Mouse (Mus musculus) limb, embryonic 12.5 days (tissue): ENCODE data around the gene Foxred1. TPM values are rescaled to one million over a fixed set of nuclear protein-coding genes. Genes with fewer than 3 reads are reported as not detected.
A peak's percentile ranks its signal among the peaks of the same experiment; 100 is the strongest.

Experiments
- ATAC-seq: fragments of 200-750 bp; cut with Nextera tagmentation; 2 replicates; pipeline ENCODE4 v1.8.0; 2017; ENCODE audit warnings: low read depth, moderate TSS enrichment; ENCODE audit not compliant: insufficient number of reproducible peaks, insufficient read depth, low FRiP score, low TSS enrichment
- H3K27ac ChIP-seq: fragments of 300-500 bp; sonication (generic); 2 replicates; pipeline ENCODE4 v1.5.1; 2016; ENCODE audit warnings: mild to moderate bottlenecking, moderate library complexity
- H3K27me3 ChIP-seq: fragments of 300-500 bp; sonication (generic); 2 replicates; pipeline ENCODE4 v1.6.1; 2016; ENCODE audit warnings: mild to moderate bottlenecking, moderate library complexity
- H3K36me3 ChIP-seq: fragments of 300-500 bp; sonication (generic); 2 replicates; pipeline ENCODE4 v1.6.1; 2016; ENCODE audit warnings: mild to moderate bottlenecking, moderate library complexity
- H3K4me1 ChIP-seq: fragments of 300-500 bp; sonication (generic); replicated peaks from 2 replicates; pipeline ENCODE4 v1.6.1; 2016
- H3K4me2 ChIP-seq: fragments of 300-500 bp; sonication (generic); 2 replicates; pipeline ENCODE4 v1.6.1; 2016; ENCODE audit warnings: mild to moderate bottlenecking, moderate library complexity
- H3K4me3 ChIP-seq: fragments of 300-500 bp; sonication (generic); replicated peaks from 2 replicates; pipeline ENCODE4 v1.5.1; 2016; ENCODE audit warnings: mild to moderate bottlenecking
- H3K9ac ChIP-seq: fragments of 300-500 bp; sonication (generic); replicated peaks from 2 replicates; pipeline ENCODE4 v1.6.1; 2016; ENCODE audit warnings: mild to moderate bottlenecking, moderate library complexity
- H3K9me3 ChIP-seq: fragments of 300-500 bp; sonication (generic); 2 replicates; pipeline ENCODE4 v1.6.1; 2016; ENCODE audit warnings: mild to moderate bottlenecking, moderate library complexity
- WGBS: fragments of 180-500 bp; shearing (Covaris S2); methylation state at CpG from one replicate; pipeline ENCODE4 v1.1.7; 2016; 5-methylcytosine and 5-hydroxymethylcytosine counted together
- polyA plus RNA-seq: library from polyadenylated mRNA; unstranded; fragments of >200 nt; fragmentation: Nextera tagmentation; extraction: Ambion mirVana; gene quantifications from 2 replicates; pipeline ENCODE4 v1.2.1, GENCODE M21; 2016

The Foxred1 gene
- polyA plus RNA-seq, 1 experiment from 2014 or later, result 48.2 TPM

GRCm38 (mm10) chr9:35211573-35212511 is 987 bp upstream of the Foxred1 start:
- Histone ChIP-seq H3K4me2 (peak overlapping the region; percentile 91), H3K27ac (peak overlapping the region; percentile 62), H3K36me3 (peaks cover 70% of the 10 kb centered on the region), H3K9ac (peak overlapping the region; percentile 85), H3K4me3 (peak overlapping the region; percentile 86), H3K4me1 (peaks cover 16% of the 10 kb centered on the region), H3K9me3 (no peaks in the 10 kb centered on the region), H3K27me3 (no peaks in the 10 kb centered on the region)
- 36% methylated on average over 26 of the region's 26 CpGs for WGBS
- no peak for ATAC-seq

- Histone ChIP-seq H3K4me3 (no peak overlapping the region), H3K4me2 (no peak overlapping the region), H3K27ac (no peak overlapping the region), H3K36me3 (peaks cover 50% of the 10 kb centered on the region), H3K4me1 (peaks cover 10% of the 10 kb centered on the region; the same call in 1 of the 2 replicates), H3K27me3 (no peaks in the 10 kb centered on the region), H3K9ac (no peak overlapping the region), H3K9me3 (no peaks in the 10 kb centered on the region)
- ATAC-seq, result no peak
- WGBS, result 98% methylated on average over 2 of the region's 2 CpGs
Measured at GRCm38 (mm10) chr9:35204421-35204820, 6.4 kb downstream of the Foxred1 start.

DNA sequence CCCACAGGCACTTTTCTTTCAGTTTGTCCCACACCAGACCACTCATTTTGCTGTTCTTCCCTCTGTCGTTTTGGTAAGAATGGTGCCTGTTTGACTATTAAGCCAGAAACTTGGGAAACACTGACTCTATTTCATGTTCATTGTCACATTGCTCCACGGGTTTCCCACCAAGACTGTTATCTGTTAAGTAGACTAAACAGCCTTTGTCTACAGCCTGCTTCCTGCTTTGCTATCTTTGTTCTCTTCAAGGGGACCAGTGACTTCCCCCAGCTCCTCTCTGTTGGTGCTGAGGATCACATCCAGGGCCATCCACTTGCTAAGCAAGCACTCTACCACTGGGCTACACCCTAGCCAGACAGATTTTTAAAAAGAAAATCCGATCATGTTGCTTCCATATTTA is 7.3 kb downstream of the Foxred1 start:
- H3K4me3 ChIP-seq, result no peak overlapping the region
- WGBS, result 50% methylated on average over 3 of the region's 3 CpGs
- no peaks in the 10 kb centered on the region for H3K27me3 ChIP-seq
- H3K36me3 ChIP-seq, result peaks cover 42% of the 10 kb centered on the region
- H3K27ac ChIP-seq, result no peak overlapping the region
- H3K9me3 ChIP-seq, result no peaks in the 10 kb centered on the region
- H3K4me1 ChIP-seq, result peaks cover 17% of the 10 kb centered on the region; the same call in 1 of the 2 replicates
- no peak overlapping the region for H3K9ac ChIP-seq
- no peak overlapping the region for H3K4me2 ChIP-seq
- no peak for ATAC-seq

DNA sequence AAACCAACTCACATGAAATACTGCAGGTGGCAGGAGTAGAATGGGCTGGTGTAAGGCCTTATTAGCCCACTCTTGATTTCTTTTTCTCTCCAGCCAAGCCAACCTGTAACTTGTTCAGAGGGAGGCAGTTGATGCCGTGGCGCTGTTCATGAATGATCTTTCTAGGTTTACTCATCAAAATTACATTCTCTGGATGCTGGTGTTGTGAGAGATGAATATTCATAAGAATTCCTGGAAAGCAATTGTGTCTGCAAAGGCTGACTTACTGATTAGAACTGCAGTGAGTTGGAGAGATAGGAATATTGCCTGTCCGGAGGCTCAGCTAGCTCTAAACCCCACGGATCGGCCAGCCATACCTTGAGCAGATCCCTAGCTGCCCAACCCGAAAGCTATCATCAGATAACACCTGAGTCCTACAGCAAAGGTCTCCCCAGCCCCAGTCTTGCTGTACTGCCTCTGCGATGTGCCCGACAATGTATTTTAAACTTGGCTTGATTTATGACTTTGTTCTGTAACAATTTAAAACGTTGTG is 10.3 kb downstream of the Foxred1 start:
- Histone ChIP-seq H3K36me3 (peaks cover 15% of the 10 kb centered on the region), H3K4me2 (peak overlapping the region; percentile 81), H3K9me3 (no peaks in the 10 kb centered on the region), H3K4me1 (peaks cover 20% of the 10 kb centered on the region; the same call in 1 of the 2 replicates), H3K4me3 (peak overlapping the region; percentile 71), H3K27ac (0 out of 2 replicates have a peak overlapping the region, but pooled peaks have one; percentile 45), H3K27me3 (no peaks in the 10 kb centered on the region), H3K9ac (no peak overlapping the region)
- no peak for ATAC-seq
- WGBS, result 60% methylated on average over 9 of the region's 9 CpGs

DNA sequence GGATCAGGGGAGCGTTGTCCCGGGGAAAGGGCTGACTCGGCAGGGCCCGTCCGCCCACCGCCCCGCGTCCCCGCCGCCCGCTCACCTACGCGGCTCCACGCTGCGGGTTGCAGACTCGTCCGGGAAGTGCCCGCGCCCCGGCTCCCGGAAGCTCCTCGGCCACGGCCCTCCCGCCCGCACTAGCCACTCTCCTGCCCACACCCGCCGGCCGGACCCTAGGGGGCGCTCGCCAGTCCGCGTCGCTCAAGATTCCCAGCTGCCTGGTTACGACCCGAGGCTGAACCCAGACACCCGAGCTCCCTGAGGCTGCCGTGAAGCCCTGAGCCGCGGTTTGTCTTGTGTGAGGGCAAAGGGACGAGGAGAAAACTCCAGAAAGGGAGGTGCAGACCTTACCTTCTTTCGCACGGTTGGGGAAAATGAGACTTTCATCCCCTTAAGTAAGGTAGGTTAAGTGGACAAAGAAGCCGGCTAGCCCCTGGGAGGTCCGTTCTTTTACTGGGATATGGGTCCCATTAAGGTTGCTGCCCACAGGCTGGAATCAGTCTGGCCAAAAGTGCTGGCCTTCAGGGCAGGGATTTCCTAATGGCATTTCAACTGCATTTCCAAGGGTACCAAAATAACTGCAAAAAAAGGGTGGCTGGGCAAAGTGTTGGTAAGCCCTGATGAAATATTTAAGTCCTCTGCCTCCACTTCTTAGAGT is 10.9 kb downstream of the Foxred1 start, which contains the start of the genes Srpr and Tirap:
Srpr (plus strand) TSS at position 404 of the 700 bp plus-strand sequence.
Tirap (minus strand) TSS at position 520 of the 700 bp plus-strand sequence.
- Histone ChIP-seq H3K36me3 (peaks cover 8% of the 10 kb centered on the region), H3K9me3 (no peaks in the 10 kb centered on the region), H3K27me3 (no peaks in the 10 kb centered on the region), H3K9ac (peak within 1 kb of the TSS; percentile 75), H3K27ac (peak within 1 kb of the TSS; percentile 67), H3K4me1 (peaks cover 20% of the 10 kb centered on the region; the same call in 1 of the 2 replicates), H3K4me3 (peak within 1 kb of the TSS; percentile 71), H3K4me2 (peak within 1 kb of the TSS; percentile 81)
- WGBS, result under 1% methylated on average over 40 of the region's 44 CpGs
- peak; percentile 90 for ATAC-seq

DNA sequence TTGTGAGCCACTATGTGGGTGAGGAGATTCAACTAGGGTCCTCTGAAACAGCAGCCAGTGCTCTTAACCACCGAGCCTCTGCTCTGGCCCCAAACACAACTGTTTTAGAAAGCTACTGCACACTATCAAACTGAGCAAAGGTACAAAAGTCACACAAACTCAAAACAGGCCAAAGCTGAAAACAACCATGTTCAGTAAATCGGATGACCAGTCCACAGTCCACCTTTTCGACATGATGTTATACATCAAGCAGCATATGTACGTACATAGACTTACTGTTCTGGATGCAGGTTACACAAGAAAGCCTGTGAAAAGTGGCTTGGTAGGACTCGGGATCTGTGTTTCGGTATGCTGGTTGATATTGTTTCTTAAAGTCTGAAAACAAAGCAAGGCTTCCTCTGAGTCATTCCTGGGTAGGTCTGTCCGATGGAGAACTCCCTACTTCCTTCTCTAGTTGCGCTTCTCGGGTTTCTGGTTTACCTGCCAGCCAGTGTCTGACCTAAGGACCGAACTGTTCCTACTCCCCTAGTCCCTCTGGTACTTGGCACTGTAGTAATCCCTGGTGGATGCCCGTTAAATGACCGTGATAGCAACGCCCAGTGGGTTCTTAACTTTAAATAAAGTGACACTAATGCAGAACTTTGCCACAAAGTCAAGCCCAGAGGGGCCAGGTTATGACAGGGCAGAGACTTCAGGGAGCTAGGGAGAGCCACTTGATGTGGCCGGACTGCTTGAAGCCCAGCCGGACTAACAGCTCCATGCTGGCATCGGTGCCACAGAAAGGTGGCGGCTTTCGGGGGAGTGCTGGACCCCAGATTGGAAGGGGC is 11.7 kb downstream of the Foxred1 start:
- Histone ChIP-seq H3K27ac (peak overlapping the region; percentile 67), H3K4me1 (peaks cover 20% of the 10 kb centered on the region; the same call in 1 of the 2 replicates), H3K4me3 (peak overlapping the region; percentile 71), H3K36me3 (peaks cover under 1% of the 10 kb centered on the region; the same call in 1 of the 2 replicates), H3K4me2 (peak overlapping the region; percentile 81), H3K27me3 (no peaks in the 10 kb centered on the region), H3K9me3 (no peaks in the 10 kb centered on the region), H3K9ac (peak overlapping the region; percentile 75)
- 27% methylated on average over 18 of the region's 18 CpGs for WGBS
- ATAC-seq, result peak; percentile 22; the same call in 1 of the 2 replicates

GRCm38 (mm10) chr9:35198351-35198750 is 12.5 kb downstream of the Foxred1 start:
- ATAC-seq, result no peak
- Histone ChIP-seq H3K4me3 (no peak overlapping the region), H3K36me3 (no peaks in the 10 kb centered on the region), H3K9ac (no peak overlapping the region), H3K4me2 (peak overlapping the region; percentile 81; the same call in 1 of the 2 replicates), H3K4me1 (peaks cover 20% of the 10 kb centered on the region; the same call in 1 of the 2 replicates), H3K9me3 (no peaks in the 10 kb centered on the region), H3K27ac (no peak overlapping the region), H3K27me3 (no peaks in the 10 kb centered on the region)
- WGBS, result 84% methylated on average over 10 of the region's 10 CpGs

- H3K9me3 ChIP-seq, result no peaks in the 10 kb centered on the region
- ATAC-seq, result no peak
- no peaks in the 10 kb centered on the region for H3K36me3 ChIP-seq
- H3K27me3 ChIP-seq, result no peaks in the 10 kb centered on the region
- 87% methylated on average over 3 of the region's 3 CpGs for WGBS
- H3K4me2 ChIP-seq, result no peak overlapping the region
- H3K4me1 ChIP-seq, result peaks cover 20% of the 10 kb centered on the region; the same call in 1 of the 2 replicates
- H3K27ac ChIP-seq, result no peak overlapping the region
- H3K4me3 ChIP-seq, result no peak overlapping the region
- H3K9ac ChIP-seq, result no peak overlapping the region
Measured at GRCm38 (mm10) chr9:35197625-35198024, 13.2 kb downstream of the Foxred1 start.

DNA sequence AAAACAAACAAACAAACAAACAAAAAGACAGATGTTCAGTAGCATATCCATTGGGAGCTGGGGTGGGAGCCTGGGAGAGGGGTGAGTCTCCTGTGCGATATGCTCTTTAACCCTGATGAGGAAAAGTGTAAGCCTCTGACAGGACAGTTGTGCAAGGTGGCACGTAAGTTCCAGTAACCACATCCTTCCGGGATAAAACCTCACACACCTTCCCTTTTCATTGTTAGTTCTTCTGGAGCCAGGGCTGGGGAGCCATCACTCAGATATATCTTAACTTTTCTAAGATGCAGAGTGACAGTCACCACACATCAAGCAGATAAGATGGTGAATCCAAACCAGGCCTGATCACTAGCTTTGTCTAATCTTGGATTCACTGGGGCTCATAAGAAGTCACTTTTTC is 16.8 kb downstream of the Foxred1 start:
- ATAC-seq, result no peak
- Histone ChIP-seq H3K4me1 (peaks cover 7% of the 10 kb centered on the region; the same call in 1 of the 2 replicates), H3K9me3 (no peaks in the 10 kb centered on the region), H3K27me3 (no peaks in the 10 kb centered on the region), H3K27ac (no peak overlapping the region), H3K9ac (no peak overlapping the region), H3K36me3 (peaks cover 23% of the 10 kb centered on the region), H3K4me3 (no peak overlapping the region), H3K4me2 (no peak overlapping the region)
- WGBS, result 91% methylated on average over 3 of the region's 3 CpGs

GRCm38 (mm10) chr9:35192983-35193542 is 17.8 kb downstream of the Foxred1 start:
- no peaks in the 10 kb centered on the region for H3K4me1 ChIP-seq
- 79% methylated on average over 11 of the region's 11 CpGs for WGBS
- H3K4me3 ChIP-seq, result no peak overlapping the region
- ATAC-seq, result no peak
- H3K27ac ChIP-seq, result no peak overlapping the region
- H3K36me3 ChIP-seq, result peaks cover 33% of the 10 kb centered on the region
- no peaks in the 10 kb centered on the region for H3K27me3 ChIP-seq
- no peaks in the 10 kb centered on the region for H3K9me3 ChIP-seq
- H3K9ac ChIP-seq, result no peak overlapping the region
- H3K4me2 ChIP-seq, result no peak overlapping the region
